Mouse (Mus musculus) ovary, adult 18-20 months (tissue): ENCODE data around the gene Sigmar1.
"Not testable (repeated sequence)": the region's sequence is repeated elsewhere in the genome, so short reads cannot be mapped to it uniquely, and the experiment has no call there.

Experiments
- DNase-seq: peaks from one replicate; pipeline ENCODE4 v3.0.0; 2022; ENCODE audit warnings: low spot score, mixed read lengths

The Sigmar1 gene

DNA sequence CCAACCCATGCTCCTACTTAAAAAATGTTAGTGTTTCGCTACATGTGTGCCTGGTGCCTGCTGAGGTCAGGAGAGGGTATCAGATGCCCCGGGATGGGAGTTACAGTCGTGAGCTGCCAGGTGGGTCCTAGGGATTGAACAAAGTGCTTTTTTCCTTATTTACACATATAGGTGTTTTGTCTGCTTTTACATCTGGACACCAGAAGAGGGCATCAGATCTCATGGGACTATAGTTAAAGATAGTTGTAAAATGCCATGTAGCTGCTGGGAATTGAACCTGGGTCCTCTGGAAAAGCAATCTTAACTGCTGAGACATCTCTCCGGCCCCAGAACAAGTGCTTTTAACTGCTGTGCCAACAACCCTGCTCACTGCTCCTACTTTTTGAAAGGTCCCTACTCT is 45.7 kb downstream of the Sigmar1 start:
- no peak for DNase-seq

DNA sequence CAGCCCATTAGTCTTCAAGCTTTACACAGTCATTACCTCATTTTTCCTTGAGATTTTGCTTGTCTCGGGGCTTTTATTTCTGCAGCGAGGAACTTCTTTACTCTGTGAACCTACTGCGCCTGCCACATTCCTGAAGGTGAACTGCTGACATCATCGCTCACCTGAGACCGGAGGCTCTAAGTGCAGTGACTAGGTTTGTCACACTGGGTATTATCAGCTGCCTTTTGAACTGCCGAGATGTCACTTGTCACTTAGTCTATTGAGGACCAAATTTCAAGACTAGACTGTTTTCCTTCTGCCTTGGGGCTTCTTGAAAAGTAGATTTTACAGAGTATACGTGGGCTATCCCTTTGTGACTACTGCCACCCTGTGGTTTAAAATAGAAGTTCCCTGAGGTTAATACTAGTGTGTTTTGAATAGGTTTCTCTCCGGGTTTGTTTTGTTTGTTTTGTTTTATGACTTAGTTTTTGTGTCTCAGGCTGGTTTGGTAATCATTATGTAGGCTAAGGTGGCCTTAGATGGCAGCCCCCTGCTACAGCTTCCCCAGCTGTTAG is 47.7 kb downstream of the Sigmar1 start:
- DNase-seq: no peak

DNA sequence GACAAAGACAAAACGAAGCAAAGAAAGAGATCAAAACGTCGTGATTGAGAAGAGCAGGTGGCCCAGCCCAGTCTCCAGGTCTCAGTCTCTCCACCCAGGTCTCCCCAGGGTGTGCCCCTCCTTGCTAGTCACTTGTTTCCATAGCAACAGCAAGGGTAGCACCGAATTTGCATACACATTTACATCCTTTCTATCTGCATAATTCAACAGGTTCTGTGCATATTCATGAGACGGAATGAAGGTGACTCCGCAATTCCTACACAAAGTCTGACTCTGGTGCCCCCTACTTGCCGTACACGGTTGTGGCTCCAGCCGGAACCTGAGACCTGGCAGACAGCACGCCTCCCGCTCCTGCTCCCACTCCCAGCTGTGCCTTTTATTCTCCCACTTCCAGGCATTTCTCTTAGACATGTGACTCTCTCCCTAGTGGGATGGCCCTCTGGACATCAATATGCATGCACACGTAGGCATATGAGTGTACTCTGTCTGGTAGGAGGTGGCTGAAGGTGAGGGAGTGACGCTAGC is 48.9 kb downstream of the Sigmar1 start:
- no peak for DNase-seq

DNA sequence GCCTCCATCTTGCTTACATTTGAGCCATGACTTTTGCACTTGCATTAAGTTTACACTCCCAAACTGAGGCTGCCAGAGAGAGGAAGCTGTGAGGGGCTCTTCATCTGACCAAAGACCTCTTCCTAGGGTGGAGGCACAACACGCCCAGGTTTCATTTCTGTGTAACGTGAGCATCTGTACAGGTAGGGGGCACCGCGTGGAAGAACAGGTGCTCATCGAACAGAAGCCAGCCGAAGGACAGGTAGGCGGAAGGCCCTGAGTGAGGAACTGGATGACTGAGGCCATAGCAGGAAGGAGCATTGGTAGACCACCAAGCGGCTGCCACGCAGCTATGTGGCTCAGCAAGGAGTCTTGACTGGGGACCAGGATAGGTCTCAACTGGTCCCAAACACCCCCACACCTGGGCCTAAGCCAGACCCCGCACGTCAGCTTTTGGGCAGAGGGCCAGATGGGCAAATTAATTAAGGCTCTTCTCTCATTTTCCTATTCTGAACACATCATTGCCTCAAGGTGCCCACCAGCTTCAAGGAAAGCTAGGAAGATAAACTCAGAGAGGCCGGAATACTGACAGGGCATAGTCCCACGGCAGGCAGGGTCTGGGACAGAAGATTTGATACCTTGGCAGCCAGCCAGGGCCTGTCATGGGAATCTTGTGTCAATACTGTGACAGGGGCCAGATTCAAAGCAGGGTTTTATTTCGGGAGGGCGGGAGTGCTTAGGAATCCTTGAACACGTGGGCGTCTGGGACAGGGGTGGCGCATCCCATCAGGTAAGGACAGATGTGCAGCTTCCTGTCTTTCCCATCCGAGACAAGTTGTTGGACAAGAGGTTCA is 49.8 kb downstream of the Sigmar1 start:
- DNase-seq: no peak

DNA sequence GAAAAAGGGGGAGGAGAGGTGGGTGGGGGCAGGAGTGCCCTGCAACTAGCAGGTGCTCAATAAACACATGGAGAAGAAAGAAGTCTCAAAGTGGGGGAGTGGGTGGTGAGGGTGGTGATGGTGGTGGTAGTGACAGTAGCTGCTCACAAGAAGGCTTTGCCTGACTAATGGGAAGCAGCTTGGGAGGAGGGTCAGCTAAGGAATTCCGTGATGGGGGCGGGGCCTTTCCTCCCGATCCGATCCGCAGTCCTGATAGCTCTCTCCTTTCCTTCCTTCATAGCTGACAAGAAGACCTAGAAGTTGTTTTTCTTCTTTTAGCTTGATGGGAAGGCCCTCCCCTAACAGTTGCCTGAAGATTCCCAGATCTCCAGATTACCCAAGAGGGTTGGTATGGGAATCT is 51.3 kb downstream of the Sigmar1 start:
- no peak for DNase-seq

DNA sequence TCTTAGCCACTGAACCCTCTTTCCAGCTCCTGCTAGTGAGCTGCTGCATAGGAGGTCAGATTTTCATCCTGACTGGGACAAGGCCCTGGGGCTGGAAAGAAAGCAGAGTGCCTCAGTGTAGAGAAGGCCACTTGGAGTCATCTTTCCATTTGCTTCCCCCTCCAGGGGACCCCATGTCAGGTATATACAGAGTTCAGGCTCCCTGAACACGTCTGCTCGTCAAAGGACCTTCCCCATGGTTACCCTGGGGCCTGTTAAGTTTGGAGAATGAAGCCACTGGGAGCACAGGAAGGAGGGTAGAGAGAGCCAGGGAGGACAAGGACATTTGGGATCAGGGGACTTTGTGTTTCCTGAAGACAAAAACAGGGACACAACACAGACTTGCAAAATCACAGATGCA is 53.7 kb downstream of the Sigmar1 start:
- DNase-seq: not testable (repeated sequence)

DNA sequence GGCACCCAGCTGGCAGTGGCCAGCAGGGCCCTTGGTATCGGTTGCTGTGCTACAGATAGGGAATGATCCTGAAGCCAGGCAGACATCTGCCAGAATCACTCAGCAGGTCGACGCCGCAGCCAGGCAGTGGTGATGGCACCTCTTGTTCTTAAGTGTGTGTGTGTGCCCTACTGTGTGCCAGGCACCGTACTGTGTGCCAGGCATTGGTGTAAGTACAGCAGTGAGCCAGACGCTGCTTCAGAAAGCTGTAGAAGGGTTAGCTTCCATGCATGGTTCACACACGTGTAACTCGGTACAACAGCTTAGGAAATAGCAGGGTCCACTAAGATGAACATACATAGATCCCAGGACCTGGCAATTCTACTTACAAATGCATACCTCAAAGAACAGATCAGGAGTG is 55.7 kb downstream of the Sigmar1 start:
- DNase-seq: not testable (repeated sequence)

DNA sequence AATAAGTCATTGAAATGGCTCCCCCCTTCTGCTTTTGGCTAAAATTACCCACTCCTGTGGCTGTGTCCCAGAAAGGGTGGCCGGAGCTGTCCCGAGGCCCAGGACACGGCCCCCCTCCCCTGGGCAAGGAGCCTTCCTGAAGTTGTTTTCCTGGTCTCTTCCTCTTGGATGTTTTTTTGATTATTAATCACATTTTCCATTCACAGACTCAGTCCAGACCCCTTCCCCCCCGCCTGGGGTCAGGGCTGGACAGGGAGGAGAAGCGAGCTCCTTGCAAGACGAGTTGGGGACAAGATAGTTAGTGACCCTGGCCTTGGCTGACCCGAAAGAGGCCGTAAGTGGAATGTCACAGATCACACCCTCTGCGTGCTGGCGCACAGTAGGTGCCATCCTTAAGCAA is 56.2 kb downstream of the Sigmar1 start, which contains the start of gene Il11ra1:
Gene Il11ra1 (plus strand): TSS at position 207 of the 400 bp plus-strand sequence.
- not testable (repeated sequence) for DNase-seq

DNA sequence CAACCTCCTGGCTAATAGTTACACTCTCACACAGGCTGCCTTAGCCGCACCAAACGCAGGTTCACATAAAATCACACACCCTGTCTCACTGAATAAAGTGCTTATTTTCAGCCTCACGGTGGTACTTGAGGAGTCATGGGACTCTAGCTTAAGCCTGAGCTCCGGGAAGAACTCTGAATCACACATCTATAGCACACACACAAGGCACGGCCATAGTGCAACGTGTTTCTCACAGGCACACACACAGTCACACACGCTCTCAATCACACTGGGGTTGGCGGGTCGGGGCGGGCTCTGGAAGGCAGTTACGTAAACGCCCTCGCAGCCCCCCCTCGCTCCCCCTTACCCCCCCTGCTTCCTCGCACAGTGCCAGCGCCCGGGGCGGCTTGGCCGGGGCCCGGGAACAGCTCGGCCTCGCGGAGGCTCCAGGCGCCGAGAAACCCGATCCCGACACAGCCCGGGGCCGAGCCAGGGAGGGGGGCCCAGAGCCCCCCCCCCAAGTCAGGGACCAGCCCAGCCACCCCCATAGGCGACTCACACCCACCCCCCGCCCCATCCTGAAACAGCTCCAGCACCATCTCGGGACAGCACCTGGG is 57.4 kb downstream of the Sigmar1 start:
- DNase-seq: not testable (repeated sequence)

DNA sequence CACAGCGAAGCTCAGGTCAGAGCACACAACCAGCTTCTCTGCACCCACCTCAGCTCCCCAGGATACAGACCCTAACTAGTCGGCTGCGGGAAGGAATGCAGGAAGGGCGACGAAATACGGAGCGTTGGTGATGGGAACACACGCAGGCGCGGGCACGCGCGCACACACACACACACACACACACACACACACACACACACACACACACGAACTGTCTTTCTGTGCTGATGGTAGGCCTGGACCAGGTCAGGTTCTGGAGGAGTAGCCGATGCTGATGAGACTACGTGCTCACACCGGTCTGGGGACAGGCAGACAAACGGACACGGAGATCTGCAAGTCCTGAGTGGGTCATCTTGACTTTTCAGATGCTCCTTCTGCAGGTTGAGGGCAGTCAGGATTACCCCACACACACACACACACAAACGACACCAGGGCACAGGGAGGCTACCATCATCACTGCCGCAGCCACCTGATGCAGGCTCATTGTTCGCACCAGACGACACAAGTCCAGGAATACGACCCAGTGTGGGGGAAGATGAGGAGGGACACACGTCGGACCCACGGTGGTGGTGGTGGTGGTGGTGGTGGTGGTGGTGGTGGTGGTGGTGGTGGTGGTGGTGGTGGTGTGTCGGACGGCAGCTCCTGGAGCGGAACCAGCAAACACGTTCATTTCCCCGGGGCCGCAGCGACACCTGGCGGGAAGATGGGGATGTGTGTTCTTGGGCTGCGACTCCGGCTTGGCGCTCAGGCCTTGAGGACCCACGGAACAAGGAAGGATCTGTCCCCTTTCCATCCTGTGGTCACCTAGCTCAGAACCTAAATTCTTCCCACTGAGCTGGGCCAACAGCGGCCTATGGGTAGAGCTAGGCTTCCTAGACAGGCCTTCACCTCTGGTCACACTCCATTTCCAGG is 58.8 kb downstream of the Sigmar1 start, which contains the start of gene Cntfr:
Gene Cntfr (minus strand): TSS at position 160 of the 912 bp plus-strand sequence.
- not testable (repeated sequence) for DNase-seq

DNA sequence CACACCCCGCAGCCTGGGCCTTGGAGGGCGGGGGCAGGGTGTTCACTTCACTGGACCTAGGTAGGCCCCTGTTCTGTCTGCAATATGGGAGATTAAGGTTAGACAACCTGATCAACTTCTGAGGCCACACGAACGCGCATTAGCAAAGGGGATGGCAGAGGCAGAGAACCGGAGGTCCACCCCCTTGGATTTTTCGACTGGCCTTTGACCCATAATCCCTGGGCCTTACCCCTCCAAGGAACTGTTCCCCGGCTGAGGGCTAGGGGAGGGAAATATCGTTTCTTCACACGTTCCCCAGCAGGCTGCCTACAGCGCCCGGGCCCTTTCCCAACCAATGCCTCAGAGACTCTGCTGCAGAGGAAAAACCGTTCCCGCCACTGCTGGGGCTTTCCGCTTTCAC is 59.5 kb downstream of the Sigmar1 start:
- DNase-seq: not testable (repeated sequence)

DNA sequence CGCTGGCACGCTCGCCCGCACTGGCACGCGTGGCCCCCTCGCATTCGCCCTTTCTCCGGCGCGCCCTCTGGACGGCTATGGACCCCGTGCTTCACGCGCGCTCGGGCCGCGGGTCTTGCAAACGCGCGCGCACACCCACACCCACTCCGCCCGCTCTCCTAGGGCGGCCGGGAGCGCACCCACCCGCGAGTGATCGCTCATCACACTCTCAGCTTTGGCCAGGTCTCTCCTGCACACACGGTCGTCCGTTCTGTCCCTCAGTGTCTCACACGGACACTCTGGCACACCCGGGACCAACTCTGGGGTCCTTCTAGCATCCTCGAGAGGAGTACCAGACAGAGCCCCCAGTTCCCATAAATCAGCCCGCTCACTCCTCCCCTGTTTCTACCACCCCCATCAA is 60.2 kb downstream of the Sigmar1 start:
- DNase-seq: not testable (repeated sequence)

DNA sequence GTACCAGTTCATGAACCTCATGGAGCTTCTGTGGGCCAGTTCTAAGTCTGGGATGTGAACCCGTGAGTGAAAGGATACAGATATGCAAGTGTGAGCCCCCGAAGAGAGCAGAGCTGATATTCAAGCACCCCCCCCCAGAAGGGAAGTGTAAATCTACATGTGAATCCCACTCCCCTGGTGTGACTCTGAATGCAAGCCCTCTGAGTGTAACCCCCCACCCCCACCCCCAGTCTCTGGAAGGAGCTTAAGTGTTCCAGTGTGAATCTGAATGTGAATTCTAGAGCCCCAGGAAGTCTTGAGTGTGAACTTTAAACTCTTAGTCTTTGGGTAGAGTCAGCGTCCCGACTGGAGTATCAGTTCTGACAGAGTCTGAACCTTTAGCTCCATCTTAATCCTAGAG is 62.4 kb downstream of the Sigmar1 start:
- not testable (repeated sequence) for DNase-seq

DNA sequence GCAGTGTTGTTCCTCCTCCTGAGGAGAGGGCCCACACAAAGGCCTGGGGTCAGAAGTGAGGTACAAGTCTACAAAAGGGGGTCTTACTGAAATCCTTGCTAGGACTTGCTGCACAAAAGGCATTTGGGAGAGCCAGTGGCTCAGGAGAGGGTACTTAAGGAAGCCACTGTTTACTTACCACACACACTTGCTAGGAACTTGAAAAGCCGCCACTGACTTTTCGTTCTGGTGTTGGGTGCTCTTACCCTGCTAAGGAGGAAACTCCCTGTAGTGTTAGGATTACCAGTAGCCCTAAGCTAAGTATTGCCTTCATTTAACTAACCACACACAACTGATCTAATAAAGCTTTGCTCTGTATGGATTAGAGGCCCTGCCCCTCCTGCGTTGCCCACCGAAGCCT is 65.9 kb downstream of the Sigmar1 start:
- not testable (repeated sequence) for DNase-seq

DNA sequence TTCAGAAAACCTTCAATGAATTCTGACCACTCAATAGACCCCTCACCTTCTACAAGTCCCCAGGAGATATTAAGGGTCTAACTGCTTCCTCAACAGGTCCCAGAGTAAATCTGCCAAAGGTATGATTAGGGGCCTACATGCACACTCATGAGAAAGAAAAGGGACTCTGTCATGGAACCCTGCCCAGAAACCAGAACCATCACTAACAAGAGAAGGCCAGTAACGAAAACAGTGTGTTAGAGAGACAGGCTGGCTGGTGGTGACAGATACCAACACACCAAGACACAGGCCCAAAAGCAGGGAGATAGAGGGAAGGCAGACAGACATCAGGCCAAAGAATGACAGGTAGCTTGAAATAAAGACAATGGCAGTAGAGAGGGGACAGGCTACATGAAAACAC is 67.4 kb downstream of the Sigmar1 start:
- not testable (repeated sequence) for DNase-seq
